Mouse (Mus musculus) CD4-positive naive resting alpha-beta T cell, adult 76 days (primary cell): ENCODE results near the gene Taf1. TPM values are rescaled to one million over a fixed set of nuclear protein-coding genes. Genes with fewer than 3 reads are reported as not detected.

Source experiments
- total RNA-seq: library from RNA; stranded (reverse); gene quantifications from one replicate; pipeline ENCODE4 v1.2.4, GENCODE M21; 2023

Gene Taf1
- total RNA-seq = 50.5 TPM

GRCm38 (mm10) chrX:101532347-101533221 is at the start of gene Taf1:
Gene Taf1 (plus strand): TSS chrX:101532734.

GRCm38 (mm10) chrX:101639741-101640166 is 107.2 kb downstream of the Taf1 start, which contains the start of gene Ogt:
Gene Ogt (plus strand): TSS chrX:101640060.

Other genes with a start within 250 kb of the Taf1 start
- 1.4 TPM for gene Nlgn3, start 233.6 kb upstream of the Taf1 start, total RNA-seq
- gene Gjb1, start 156.4 kb upstream of the Taf1 start, total RNA-seq = not detected
- gene Zmym3, start 111.9 kb upstream of the Taf1 start, total RNA-seq = 25.7 TPM
- gene Nono, start 103.4 kb upstream of the Taf1 start, total RNA-seq = 228 TPM
- gene Itgb1bp2, start 83.6 kb upstream of the Taf1 start, total RNA-seq = 4.0 TPM
- 209 TPM for gene Ogt, start 107.3 kb downstream of the Taf1 start, total RNA-seq
- 2.1 TPM for gene Cxcr3, start 201.5 kb downstream of the Taf1 start, total RNA-seq